Mouse (Mus musculus): ENCODE results near the gene Gm37240.

- TF ChIP-seq POLR2A (IDR thresholded peaks at IDR 0.05; ENCODE audit: borderline replicate concordance, control insufficient read depth, low read depth, low read length) (no peak), CTCF (IDR thresholded peaks at IDR 0.05; ENCODE audit: control insufficient read depth, insufficient read depth, low read length) (no peak)
Observed at GRCm38 (mm10) chr3:85188364-85188763, 699.0 kb downstream of the Gm37240 start.
